In the genomic region with DNA sequence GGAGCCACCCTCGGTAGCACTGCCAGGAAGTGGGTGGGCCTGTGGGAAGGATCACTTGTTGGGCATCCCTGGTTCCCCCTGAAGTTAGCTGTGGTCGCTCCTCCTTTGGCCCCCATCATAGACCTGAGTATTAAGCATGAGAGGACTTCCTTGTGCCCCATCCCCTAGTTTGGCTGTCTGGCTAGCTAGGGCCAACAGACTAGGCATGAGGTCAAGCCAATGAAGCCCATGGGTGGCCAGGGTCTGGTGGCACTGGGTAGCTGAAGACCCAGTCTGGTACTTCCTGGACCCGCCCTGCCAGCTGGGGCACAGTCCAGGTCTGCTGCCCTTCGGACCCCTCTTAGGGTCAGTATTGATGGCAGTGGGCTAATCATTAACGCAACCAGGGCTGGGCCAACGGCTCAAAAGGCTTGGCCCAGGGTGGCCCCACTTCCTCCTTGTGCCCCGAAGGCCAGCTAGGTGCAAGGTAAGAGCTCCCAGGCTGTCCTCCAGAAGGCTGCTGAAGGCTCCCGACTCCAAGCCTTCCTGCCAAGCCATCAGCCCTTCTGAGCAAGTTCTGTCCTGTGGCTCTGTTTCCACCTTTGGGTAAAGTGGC, we compare ENCODE assay signal across 13 mouse cellular contexts. TPM values are rescaled to one million over a fixed set of nuclear protein-coding genes. Genes with fewer than 3 reads are reported as not detected.
DNase-seq lines count a peak whose midpoint lies in the region; ATAC-seq and TF ChIP-seq lines count a peak whose summit lies in the region.
"Had no signal": no experiment of that assay in that cellular context is flagged by ENCODE, and none has a peak within 500 bp of the region (broad histone marks: within the 10 kb centered on the region; RNA-seq: fewer than 3 reads in every experiment).

No protein-coding gene starts in this region.

- peak; percentile 75 for DNase-seq in intestine, embryonic 14.5 days (ENCODE audit: low spot score)
- peak; percentile 87 for DNase-seq in kidney, postnatal 14 days
- no peak for DNase-seq in midbrain, embryonic 10.5 days (ENCODE audit: low spot score)
- no peak for DNase-seq in ovary, postnatal 14 days (ENCODE audit: low spot score)
- DNase-seq in retina, postnatal 1 day: no peak
- DNase-seq: gastrocnemius, postnatal 25 days had no signal

- H3K4me2 ChIP-seq in intestine, embryonic 14.5 days (ENCODE audit: low read length): peak overlapping the region; percentile 32
- peak overlapping the region; percentile 77 for H3K4me2 ChIP-seq in intestine, postnatal 0 days (replicated peaks; ENCODE audit: low read depth)
- H3K4me2 ChIP-seq in liver, embryonic 16.5 days (ENCODE audit: low read depth, low read length): peak overlapping the region; percentile 12; the same call in 1 of the 2 replicates
- H3K4me2 ChIP-seq: embryonic facial prominence, embryonic 13.5 days; forebrain, embryonic 13.5 days; heart, embryonic 15.5 days; hindbrain, embryonic 14.5 days had no signal

- H3K4me1 ChIP-seq in intestine, embryonic 14.5 days (replicated peaks; ENCODE audit: control insufficient read depth, insufficient read depth, low read length): no peaks in the 10 kb centered on the region
- H3K4me1 ChIP-seq in intestine, postnatal 0 days (replicated peaks; ENCODE audit: control insufficient read depth, insufficient read depth, low read length): 0 out of 2 replicates have a peak, but pooled peaks cover 3% of the 10 kb centered on the region
- H3K4me1 ChIP-seq in liver, embryonic 16.5 days (ENCODE audit: control insufficient read depth, low read depth, low read length): peaks cover 14% of the 10 kb centered on the region
- H3K4me1 ChIP-seq in midbrain, embryonic 10.5 days: no peaks in the 10 kb centered on the region
- H3K4me1 ChIP-seq: embryonic facial prominence, embryonic 13.5 days; forebrain, embryonic 13.5 days had no signal

- no peaks in the 10 kb centered on the region for H3K27me3 ChIP-seq in intestine, embryonic 14.5 days (replicated peaks; ENCODE audit: control insufficient read depth, insufficient read depth, low read length)
- H3K27me3 ChIP-seq in intestine, postnatal 0 days (replicated peaks; ENCODE audit: control insufficient read depth, insufficient read depth, low read length): no peaks in the 10 kb centered on the region
- no peaks in the 10 kb centered on the region for H3K27me3 ChIP-seq in liver, embryonic 16.5 days (ENCODE audit: control insufficient read depth, insufficient read depth, low read depth, low read length)
- H3K27me3 ChIP-seq in midbrain, embryonic 10.5 days (ENCODE audit: low read depth, poor library complexity, severe bottlenecking): no peaks in the 10 kb centered on the region
- H3K27me3 ChIP-seq: embryonic facial prominence, embryonic 13.5 days; heart, embryonic 15.5 days had no signal

- H3K4me3 ChIP-seq in intestine, embryonic 14.5 days (ENCODE audit: low read depth, low read length): peak overlapping the region; percentile 29
- peak overlapping the region; percentile 62 for H3K4me3 ChIP-seq in intestine, postnatal 0 days (ENCODE audit: low read depth, low read length)
- peak overlapping the region; percentile 44 for H3K4me3 ChIP-seq in liver, embryonic 16.5 days (ENCODE audit: low read depth, low read length)
- H3K4me3 ChIP-seq in midbrain, embryonic 10.5 days: no peak overlapping the region
- H3K4me3 ChIP-seq: embryonic facial prominence, embryonic 13.5 days; forebrain, embryonic 13.5 days; heart, embryonic 15.5 days had no signal

- peak; percentile 58 for ATAC-seq in intestine, embryonic 14.5 days (replicated peaks; ENCODE audit: low FRiP score, low TSS enrichment, low read depth)
- peak; percentile 71 for ATAC-seq in intestine, postnatal 0 days
- peak; percentile 88 for ATAC-seq in liver, embryonic 16.5 days (ENCODE audit: low read depth)
- ATAC-seq: forebrain, embryonic 13.5 days had no signal

- peak overlapping the region; percentile 79 for H3K27ac ChIP-seq in intestine, embryonic 14.5 days (ENCODE audit: low read depth)
- H3K27ac ChIP-seq in intestine, postnatal 0 days (ENCODE audit: low read depth, low read length): peak overlapping the region; percentile 99
- H3K27ac ChIP-seq in liver, embryonic 16.5 days (ENCODE audit: low read length): peak overlapping the region; percentile 43
- H3K27ac ChIP-seq in midbrain, embryonic 10.5 days (replicated peaks): no peak overlapping the region
- H3K27ac ChIP-seq: embryonic facial prominence, embryonic 13.5 days; forebrain, embryonic 13.5 days; heart, embryonic 15.5 days; hindbrain, embryonic 14.5 days had no signal

- TF ChIP-seq CTCF in intestine, postnatal 0 days (IDR thresholded peaks at IDR 0.05; ENCODE audit: low read depth): no peak

- H3K9me3 ChIP-seq in intestine, embryonic 14.5 days (ENCODE audit: control insufficient read depth, low read length): no peaks in the 10 kb centered on the region
- H3K9me3 ChIP-seq in intestine, postnatal 0 days (ENCODE audit: control insufficient read depth): no peaks in the 10 kb centered on the region
- H3K9me3 ChIP-seq in liver, embryonic 16.5 days (replicated peaks; ENCODE audit: control insufficient read depth, low read length): no peaks in the 10 kb centered on the region
- H3K9me3 ChIP-seq in midbrain, embryonic 10.5 days (replicated peaks): no peaks in the 10 kb centered on the region; the same call in 1 of the 2 replicates
- H3K9me3 ChIP-seq: forebrain, embryonic 13.5 days; heart, embryonic 15.5 days had no signal

- WGBS in intestine, embryonic 14.5 days: 76% methylated on average over 8 of the region's 8 CpGs
- 36% methylated on average over 8 of the region's 8 CpGs for WGBS in intestine, postnatal 0 days
- 63% methylated on average over 8 of the region's 8 CpGs for WGBS in liver, embryonic 16.5 days (ENCODE audit: insufficient replicate concordance)
- 95% methylated on average over 8 of the region's 8 CpGs for WGBS in midbrain, embryonic 10.5 days

- peak overlapping the region; percentile 57 for H3K9ac ChIP-seq in intestine, embryonic 14.5 days (ENCODE audit: low read length)
- H3K9ac ChIP-seq in intestine, postnatal 0 days (ENCODE audit: low read depth, low read length): peak overlapping the region; percentile 87
- H3K9ac ChIP-seq in liver, embryonic 16.5 days (ENCODE audit: low read depth, low read length): peak overlapping the region; percentile 28
- H3K9ac ChIP-seq: embryonic facial prominence, embryonic 13.5 days; forebrain, embryonic 13.5 days; heart, embryonic 15.5 days; hindbrain, embryonic 14.5 days had no signal

- peaks cover 42% of the 10 kb centered on the region for H3K36me3 ChIP-seq in intestine, embryonic 14.5 days (ENCODE audit: control insufficient read depth, insufficient read depth, low read length)
- H3K36me3 ChIP-seq in intestine, postnatal 0 days (ENCODE audit: control insufficient read depth, insufficient read depth): peaks cover 34% of the 10 kb centered on the region
- H3K36me3 ChIP-seq in liver, embryonic 16.5 days (ENCODE audit: control insufficient read depth, insufficient read depth): peaks cover 11% of the 10 kb centered on the region
- H3K36me3 ChIP-seq in midbrain, embryonic 10.5 days: peaks cover 48% of the 10 kb centered on the region

RNA-seq across cellular contexts. Expression of gene Ehd1, which starts 13.6 kb away (rescaled TPM):
- 46.9 and 47.7 TPM in 2 replicates for polyA plus RNA-seq in intestine, embryonic 14.5 days (2014; fragmentation: Nextera tagmentation; extraction: Ambion mirVana)
- 177 and 201 TPM in 2 replicates for polyA plus RNA-seq in intestine, postnatal 0 days (2015; fragmentation: Nextera tagmentation; extraction: Ambion mirVana)
- polyA plus RNA-seq in liver, embryonic 16.5 days (2015; fragmentation: Nextera tagmentation; extraction: Ambion mirVana): 62.1 and 68.6 TPM in 2 replicates
- 81.6 and 93.5 TPM in 2 replicates for polyA plus RNA-seq in midbrain, embryonic 10.5 days (2016; fragmentation: Nextera tagmentation; extraction: Ambion mirVana)

RNA-seq across cellular contexts. Expression of gene Atg2a, which starts 21.5 kb away (rescaled TPM):
- 11.6 and 12.9 TPM in 2 replicates for polyA plus RNA-seq in intestine, embryonic 14.5 days (2014; fragmentation: Nextera tagmentation; extraction: Ambion mirVana)
- polyA plus RNA-seq in intestine, postnatal 0 days (2015; fragmentation: Nextera tagmentation; extraction: Ambion mirVana): 3.6 and 4.0 TPM in 2 replicates
- 4.9 and 6.1 TPM in 2 replicates for polyA plus RNA-seq in liver, embryonic 16.5 days (2015; fragmentation: Nextera tagmentation; extraction: Ambion mirVana)
- polyA plus RNA-seq in midbrain, embryonic 10.5 days (2016; fragmentation: Nextera tagmentation; extraction: Ambion mirVana): 10.1 and 13.4 TPM in 2 replicates

RNA-seq across cellular contexts. Expression of gene Ppp2r5b, which starts 27.3 kb away (rescaled TPM):
- polyA plus RNA-seq in intestine, embryonic 14.5 days (2014; fragmentation: Nextera tagmentation; extraction: Ambion mirVana): 24.1 and 27.5 TPM in 2 replicates
- polyA plus RNA-seq in intestine, postnatal 0 days (2015; fragmentation: Nextera tagmentation; extraction: Ambion mirVana): 15.2 and 17.1 TPM in 2 replicates
- 3.5 and 3.7 TPM in 2 replicates for polyA plus RNA-seq in liver, embryonic 16.5 days (2015; fragmentation: Nextera tagmentation; extraction: Ambion mirVana)
- 31.7 and 42.8 TPM in 2 replicates for polyA plus RNA-seq in midbrain, embryonic 10.5 days (2016; fragmentation: Nextera tagmentation; extraction: Ambion mirVana)

RNA-seq across cellular contexts. Expression of gene Gpha2, which starts 36.8 kb away (rescaled TPM):
- 0.53 and 1.1 TPM in 2 replicates for polyA plus RNA-seq in intestine, embryonic 14.5 days (2014; fragmentation: Nextera tagmentation; extraction: Ambion mirVana)
- 0.26 and 0.34 TPM in 2 replicates for polyA plus RNA-seq in intestine, postnatal 0 days (2015; fragmentation: Nextera tagmentation; extraction: Ambion mirVana)
- not detected in 2 replicates for polyA plus RNA-seq in liver, embryonic 16.5 days (2015; fragmentation: Nextera tagmentation; extraction: Ambion mirVana)
- polyA plus RNA-seq in midbrain, embryonic 10.5 days (2016; fragmentation: Nextera tagmentation; extraction: Ambion mirVana): not detected in 2 replicates
- polyA plus RNA-seq: CD4-positive, CD25-positive, alpha-beta regulatory T cell, adult 4 months; forebrain, embryonic 13.5 days; heart, embryonic 15.5 days; hindbrain, embryonic 14.5 days had no signal

RNA-seq across cellular contexts. Expression of gene Cdc42bpg, which starts 43.3 kb away (rescaled TPM):
- 1.5 and 1.8 TPM in 2 replicates for polyA plus RNA-seq in intestine, embryonic 14.5 days (2014; fragmentation: Nextera tagmentation; extraction: Ambion mirVana)
- 1.8 and 2.3 TPM in 2 replicates for polyA plus RNA-seq in intestine, postnatal 0 days (2015; fragmentation: Nextera tagmentation; extraction: Ambion mirVana)
- 0.34 and 0.40 TPM in 2 replicates for polyA plus RNA-seq in liver, embryonic 16.5 days (2015; fragmentation: Nextera tagmentation; extraction: Ambion mirVana)
- 0.11 and 0.15 TPM in 2 replicates for polyA plus RNA-seq in midbrain, embryonic 10.5 days (2016; fragmentation: Nextera tagmentation; extraction: Ambion mirVana)

Comparison
In these comparisons a context has a peak if more than half of its experiments do, and no peak if none do; other contexts are left out.
1. DNase-seq: peak in intestine, embryonic 14.5 days (single experiment) and kidney, postnatal 14 days (single experiment); none in midbrain, embryonic 10.5 days (single experiment), ovary, postnatal 14 days (single experiment) and retina, postnatal 1 day (single experiment).
2. H3K4me2 ChIP-seq: peak in every context shown above with its lines; median percentile 77 in intestine, postnatal 0 days; 32 in intestine, embryonic 14.5 days; 12 in liver, embryonic 16.5 days.
3. H3K9ac ChIP-seq: peak in every context shown above with its lines; median percentile 87 in intestine, postnatal 0 days; 57 in intestine, embryonic 14.5 days; 28 in liver, embryonic 16.5 days.
4. Peak in every context shown above with its lines, with median percentiles within 50 percentile points of each other: ATAC-seq.